11 mouse cellular contexts compared by ENCODE assay signal in genomic region chr14:49027779-49028368, GRCm38 (mm10). TPM values are rescaled to one million over a fixed set of nuclear protein-coding genes. Genes with fewer than 3 reads are reported as not detected.
DNase-seq lines count a peak whose midpoint lies in the region; ATAC-seq and TF ChIP-seq lines count a peak whose summit lies in the region.
"Had no signal": no experiment of that assay in that cellular context is flagged by ENCODE, and none has a peak within 500 bp of the region (broad histone marks: within the 10 kb centered on the region; RNA-seq: fewer than 3 reads in every experiment).

No protein-coding gene starts in this region.

- ATAC-seq in hindbrain, embryonic 14.5 days (ENCODE audit: low FRiP score): no peak
- ATAC-seq in hindbrain, embryonic 13.5 days (ENCODE audit: low FRiP score): no peak
- ATAC-seq: forebrain, embryonic 13.5 days had no signal

- H3K4me1 ChIP-seq in hindbrain, embryonic 14.5 days (replicated peaks; ENCODE audit: control insufficient read depth, insufficient read depth, low read length): no peaks in the 10 kb centered on the region
- H3K4me1 ChIP-seq in hindbrain, embryonic 13.5 days (replicated peaks): no peaks in the 10 kb centered on the region
- no peaks in the 10 kb centered on the region for H3K4me1 ChIP-seq in CH12.LX (ENCODE audit: control insufficient read depth in 1 of 2, insufficient read depth in 2 of 2)
- H3K4me1 ChIP-seq: forebrain, embryonic 13.5 days; limb, embryonic 13.5 days had no signal

- dilution Hi-C loops in CH12.LX (cut with MboI; ENCODE audit: extremely low pct_ligation_motif_present, extremely low pct_unique_long_range_greater_than_20kb, low sequenced_read_pairs): no loop called here

- H3K27ac ChIP-seq in hindbrain, embryonic 14.5 days: no peak overlapping the region
- no peak overlapping the region for H3K27ac ChIP-seq in hindbrain, embryonic 13.5 days
- no peak overlapping the region for H3K27ac ChIP-seq in CH12.LX (ENCODE audit: insufficient read depth, low read depth)
- H3K27ac ChIP-seq: forebrain, embryonic 13.5 days; limb, embryonic 13.5 days had no signal

- TF ChIP-seq EP300 in CH12.LX (IDR thresholded peaks at IDR 0.05; ENCODE audit: low read length): no peak

- H3K4me3 ChIP-seq in hindbrain, embryonic 14.5 days (replicated peaks; ENCODE audit: low read length): no peak overlapping the region
- H3K4me3 ChIP-seq in hindbrain, embryonic 13.5 days: no peak overlapping the region
- H3K4me3 ChIP-seq in CH12.LX (replicated peaks in 1 of 3; ENCODE audit: low read depth in 2 of 3, low read length in 2 of 3, poor library complexity in 1 of 3): no peak overlapping the region
- H3K4me3 ChIP-seq: forebrain, embryonic 13.5 days; limb, embryonic 13.5 days had no signal

- H3K9ac ChIP-seq in hindbrain, embryonic 14.5 days: no peak overlapping the region
- H3K9ac ChIP-seq in hindbrain, embryonic 13.5 days: no peak overlapping the region
- no peak overlapping the region for H3K9ac ChIP-seq in CH12.LX (ENCODE audit: insufficient read depth, low read depth)
- H3K9ac ChIP-seq: forebrain, embryonic 13.5 days; limb, embryonic 13.5 days had no signal

- peak; percentile 57 for DNase-seq in hindbrain, embryonic 14.5 days (ENCODE audit: low spot score)
- DNase-seq in 3T3-L1 (ENCODE audit: low read depth, low spot score) (peak; percentile 38), CH12.LX (ENCODE audit: extremely low read depth) (peak; percentile 14)
- peak; percentile 14 for DNase-seq in induced T-regulatory cell, adult 2 months (ENCODE audit: low read depth)
- no peak for DNase-seq in spleen, adult 18-20 months
- DNase-seq in gastrocnemius, postnatal 25 days: no peak
- DNase-seq: lung, postnatal 4 days had no signal

- no peak overlapping the region for H3K4me2 ChIP-seq in hindbrain, embryonic 14.5 days (replicated peaks)
- H3K4me2 ChIP-seq in hindbrain, embryonic 13.5 days: no peak overlapping the region
- H3K4me2 ChIP-seq in CH12.LX (ENCODE audit: insufficient read depth, low read depth, poor library complexity, severe bottlenecking): no peak overlapping the region
- H3K4me2 ChIP-seq: forebrain, embryonic 13.5 days; heart, embryonic 11.5 days; limb, embryonic 13.5 days had no signal

- peaks cover 41% of the 10 kb centered on the region for H3K36me3 ChIP-seq in hindbrain, embryonic 14.5 days (replicated peaks; ENCODE audit: control insufficient read depth, insufficient read depth)
- H3K36me3 ChIP-seq in hindbrain, embryonic 13.5 days: peaks cover 28% of the 10 kb centered on the region
- peaks cover 5 to 23% of the 10 kb centered on the region in 2 experiments for H3K36me3 ChIP-seq in CH12.LX (replicated peaks in 1 of 2; ENCODE audit: control insufficient read depth in 1 of 2, insufficient read depth in 1 of 2, low read length in 1 of 2)

- in situ Hi-C loops in CH12.LX (cut with MboI; ENCODE audit: low pct_ligation_motif_present, low pct_unique_long_range_greater_than_20kb, low sequenced_read_pairs): no loop called here

- H3K27me3 ChIP-seq in hindbrain, embryonic 14.5 days (ENCODE audit: control insufficient read depth, insufficient read depth, low read length): no peaks in the 10 kb centered on the region
- no peaks in the 10 kb centered on the region for H3K27me3 ChIP-seq in hindbrain, embryonic 13.5 days
- no peaks in the 10 kb centered on the region for H3K27me3 ChIP-seq in CH12.LX (replicated peaks)
- H3K27me3 ChIP-seq: forebrain, embryonic 13.5 days; limb, embryonic 13.5 days had no signal

- H3K79me2 ChIP-seq in CH12.LX (replicated peaks; ENCODE audit: control insufficient read depth, extremely low read depth, insufficient read depth, poor library complexity, severe bottlenecking): no peaks in the 10 kb centered on the region

- TF ChIP-seq POLR2A in CH12.LX (IDR thresholded peaks at IDR 0.05; ENCODE audit: low read depth, low read length): no peak

- H3K9me3 ChIP-seq in hindbrain, embryonic 14.5 days (ENCODE audit: control insufficient read depth, low read length): no peaks in the 10 kb centered on the region
- no peaks in the 10 kb centered on the region for H3K9me3 ChIP-seq in hindbrain, embryonic 13.5 days
- no peaks in the 10 kb centered on the region for H3K9me3 ChIP-seq in CH12.LX (replicated peaks; ENCODE audit: low read length)
- H3K9me3 ChIP-seq: forebrain, embryonic 13.5 days; limb, embryonic 13.5 days had no signal

- 81% methylated on average over 3 of the region's 3 CpGs for whole genome bisulfite sequencing in hindbrain, embryonic 14.5 days
- WGBS in hindbrain, embryonic 13.5 days: 73% methylated on average over 3 of the region's 3 CpGs

- TF ChIP-seq RAD21 in CH12.LX (IDR thresholded peaks at IDR 0.05; ENCODE audit: low read depth, low read length): peak; percentile 33

- TF ChIP-seq CTCF in CH12.LX (conservative IDR thresholded peaks at IDR 0.05 in 1 of 2, IDR thresholded peaks at IDR 0.05 in 1 of 2; ENCODE audit: low read depth in 2 of 2, low read length in 2 of 2): peak; percentile 7 to 57; a peak in 3 of 4 replicates

TF ChIP-seq in CH12.LX, 34 proteins besides CTCF, POLR2A, EP300 and RAD21:
- no peak for TF ChIP-seq ZC3H11A (IDR thresholded peaks at IDR 0.05; ENCODE audit: low read depth, low read length)
- TF ChIP-seq MAZ (IDR thresholded peaks at IDR 0.05; ENCODE audit: low read depth, low read length): no peak
- TF ChIP-seq ETS1 (conservative IDR thresholded peaks at IDR 0.05; ENCODE audit: low read depth, low read length): no peak
- no peak for TF ChIP-seq USF1 (IDR thresholded peaks at IDR 0.05; ENCODE audit: low read depth, low read length)
- TF ChIP-seq SMC3 (IDR thresholded peaks at IDR 0.05; ENCODE audit: low read depth, low read length): peak; percentile 22; the same call in 1 of the 2 replicates
- no peak for TF ChIP-seq NELFE (IDR thresholded peaks at IDR 0.05; ENCODE audit: low read depth, low read length)
- TF ChIP-seq ZNF384 (IDR thresholded peaks at IDR 0.05; ENCODE audit: low read depth, low read length): peak; percentile 89

RNA-seq across cellular contexts. Expression of gene Ap5m1, which starts 38.0 kb away (rescaled TPM):
- polyA plus RNA-seq in hindbrain, embryonic 14.5 days (2014; fragmentation: Nextera tagmentation; extraction: Ambion mirVana): 26.4 and 26.6 TPM in 2 replicates
- polyA plus RNA-seq in hindbrain, embryonic 13.5 days (2015; fragmentation: Nextera tagmentation; extraction: Ambion mirVana): 24.6 and 26.9 TPM in 2 replicates
- 12.9 and 13.2 TPM in 2 replicates for total RNA-seq in CH12.LX (2012; rRNA removed)
- total RNA-seq in CH12.LX (2014; rRNA removed): 29.1 and 30.7 TPM in 2 replicates
- polyA plus RNA-seq in CH12.LX (2012; ENCODE audit: insufficient read length, low read depth): 11.7 and 12.4 TPM in 2 replicates
- total RNA-seq in gastrocnemius, postnatal 25 days (2021): 10 to 100 TPM in 1 of 2 experiments, 1 to 10 TPM in 1; 8.9 to 10.7 TPM

RNA-seq across cellular contexts. Expression of gene Exoc5, which starts 38.6 kb away (rescaled TPM):
- 82.0 and 94.5 TPM in 2 replicates for polyA plus RNA-seq in hindbrain, embryonic 14.5 days (2014; fragmentation: Nextera tagmentation; extraction: Ambion mirVana)
- 77.4 and 78.5 TPM in 2 replicates for polyA plus RNA-seq in hindbrain, embryonic 13.5 days (2015; fragmentation: Nextera tagmentation; extraction: Ambion mirVana)
- total RNA-seq in CH12.LX (2012; rRNA removed) (20.1 and 25.6 TPM in 2 replicates), CH12.LX (2014; rRNA removed) (65.1 and 88.5 TPM in 2 replicates)
- 38.9 and 40.6 TPM in 2 replicates for polyA plus RNA-seq in CH12.LX (2012; ENCODE audit: insufficient read length, low read depth)
- 10 to 100 TPM; 17.6 to 18.5 TPM for total RNA-seq in gastrocnemius, postnatal 25 days (2021)

Comparison
In these comparisons a context has a peak if more than half of its experiments do, and no peak if none do; other contexts are left out.
1. DNase-seq: peak in hindbrain, embryonic 14.5 days (single experiment), 3T3-L1 (single experiment), CH12.LX (single experiment) and induced T-regulatory cell, adult 2 months (single experiment); none in spleen, adult 18-20 months (0 of 2) and gastrocnemius, postnatal 25 days (single experiment).